Mouse (Mus musculus) urinary bladder, adult 18-20 months (tissue): ENCODE measurements at regions not wholly inside any gene's neighbourhood (a gene's known extent, or its start where the extent isn't known, plus 50 kb on each side); places are given as distances from the start of the nearest gene placed in this dataset.

Source experiments
- DNase-seq, 2 experiments: peaks; one replicate each; pipeline ENCODE4 v3.0.0; 2022; ENCODE audit warnings: low spot score in 2 of 2, mixed read lengths in 2 of 2

- DNase-seq, result no peak
These were observed 157.4 kb upstream of the Tgfbr2 start for GRCm38 (mm10) chr9:116332485-116333118.

GRCm38 (mm10) chr9:116331406-116331805 is 156.2 kb upstream of the Tgfbr2 start:
- DNase-seq, result no peak

GRCm38 (mm10) chr9:116330796-116331195 is 155.6 kb upstream of the Tgfbr2 start:
- no peak for DNase-seq

- DNase-seq, result no peak
These were observed 154.0 kb upstream of the Tgfbr2 start for GRCm38 (mm10) chr9:116329147-116329546.

GRCm38 (mm10) chr9:116328201-116328600 is 153.0 kb upstream of the Tgfbr2 start:
- DNase-seq, result no peak

GRCm38 (mm10) chr9:116327080-116327479 is 151.9 kb upstream of the Tgfbr2 start:
- DNase-seq, result no peak

GRCm38 (mm10) chr9:116324971-116325370 is 149.8 kb upstream of the Tgfbr2 start:
- no peak for DNase-seq

GRCm38 (mm10) chr9:116323871-116324721 is 148.9 kb upstream of the Tgfbr2 start:
- DNase-seq, result no peak

- DNase-seq, result no peak
These were observed 146.7 kb upstream of the Tgfbr2 start for GRCm38 (mm10) chr9:116321908-116322307.

- DNase-seq, result no peak
These were observed 144.3 kb upstream of the Tgfbr2 start for GRCm38 (mm10) chr9:116319421-116319820.

GRCm38 (mm10) chr9:116316582-116317095 is 141.5 kb upstream of the Tgfbr2 start:
- no peak for DNase-seq

- DNase-seq, result no peak
These were observed 139.6 kb upstream of the Tgfbr2 start for GRCm38 (mm10) chr9:116314803-116315202.

- peak; percentile 27 to 48 for DNase-seq
These were observed 139.0 kb upstream of the Tgfbr2 start for GRCm38 (mm10) chr9:116313932-116314790.

GRCm38 (mm10) chr9:116311364-116311763 is 136.2 kb upstream of the Tgfbr2 start:
- DNase-seq, result no peak

GRCm38 (mm10) chr9:116301602-116302001 is 126.4 kb upstream of the Tgfbr2 start:
- no peak for DNase-seq

GRCm38 (mm10) chr9:116298791-116299190 is 123.6 kb upstream of the Tgfbr2 start:
- DNase-seq, result no peak

GRCm38 (mm10) chr9:116296349-116296748 is 121.2 kb upstream of the Tgfbr2 start:
- DNase-seq, result no peak

GRCm38 (mm10) chr9:116294073-116294472 is 118.9 kb upstream of the Tgfbr2 start:
- DNase-seq, result no peak

- no peak for DNase-seq
These were observed 118.0 kb upstream of the Tgfbr2 start for GRCm38 (mm10) chr9:116293110-116293509.

GRCm38 (mm10) chr9:116291624-116292023 is 116.5 kb upstream of the Tgfbr2 start:
- no peak for DNase-seq

GRCm38 (mm10) chr9:116290896-116291295 is 115.7 kb upstream of the Tgfbr2 start:
- DNase-seq, result no peak
